Mouse (Mus musculus) ovary, postnatal 14 days (tissue): ENCODE data around the gene Slc35f6.

Experiments
- DNase-seq: peaks from one replicate; pipeline ENCODE4 v3.0.0; 2022; ENCODE audit warnings: low spot score

The Slc35f6 gene

GRCm38 (mm10) chr5:30647815-30648560 lies at the start of gene Slc35f6:
TSS of gene Slc35f6 (plus strand) at chr5:30647933.
- peak; percentile 89 for DNase-seq

DNA sequence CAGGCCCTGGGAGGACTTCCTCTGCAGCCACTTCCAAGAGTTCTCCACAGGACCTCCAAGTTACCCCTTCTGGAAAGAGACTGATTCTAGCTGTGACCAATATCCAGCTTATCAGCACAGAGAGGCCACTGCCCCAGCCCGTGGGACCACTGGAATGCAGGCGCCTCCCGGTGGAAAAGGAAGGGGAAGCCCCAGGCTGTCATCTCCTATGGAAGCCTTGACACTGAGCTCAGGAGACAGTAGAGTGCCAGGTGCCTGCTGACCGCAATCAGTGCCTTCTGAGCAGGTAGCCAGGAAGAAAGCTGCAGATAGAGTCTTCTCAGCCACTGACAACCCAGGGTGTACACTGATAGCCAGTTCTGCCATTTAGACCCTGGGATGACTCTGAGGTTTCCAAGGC lies 46.3 kb upstream of the Slc35f6 start:
- no peak for DNase-seq

DNA sequence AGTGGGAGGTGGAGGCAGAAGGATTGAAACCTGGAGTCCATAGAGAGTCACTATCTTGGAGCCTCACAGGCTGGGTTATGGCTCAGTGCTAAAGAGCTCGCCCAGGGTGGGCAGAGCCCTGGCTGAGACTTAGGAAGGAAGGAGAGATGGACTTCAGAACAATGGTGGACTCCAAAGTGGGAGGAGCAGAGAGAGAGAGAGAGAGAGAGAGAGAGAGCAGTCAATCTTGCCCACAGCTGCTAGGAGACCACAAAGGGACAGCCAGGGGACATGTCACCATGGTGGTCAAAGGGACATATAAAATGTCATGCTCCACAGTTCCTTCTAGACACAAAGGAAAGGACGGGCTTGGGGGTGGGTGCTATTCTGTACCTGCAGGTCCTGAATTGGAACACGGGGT lies 44.5 kb upstream of the Slc35f6 start:
- DNase-seq = no peak

DNA sequence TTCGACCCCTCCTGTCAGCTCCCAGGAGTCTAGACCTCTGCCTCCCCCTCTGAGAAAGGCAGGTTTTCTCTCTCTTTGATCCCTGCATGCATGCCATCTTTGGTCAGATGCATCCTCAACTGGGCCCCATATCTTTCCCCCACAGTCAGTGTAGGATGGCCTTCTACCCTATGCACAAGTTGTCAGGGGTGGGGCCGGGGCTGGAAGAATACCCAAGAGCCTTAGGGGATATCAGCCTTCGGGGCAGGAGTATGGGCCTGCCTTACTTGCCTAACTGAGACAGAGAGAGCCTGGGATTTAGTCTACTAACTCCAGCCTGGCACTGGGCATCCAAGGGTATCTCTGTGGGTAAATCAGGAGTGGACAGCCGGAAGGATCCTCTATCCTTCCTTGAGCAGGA lies 43.8 kb upstream of the Slc35f6 start:
- no peak for DNase-seq

GRCm38 (mm10) chr5:30604769-30605188 lies 43.0 kb upstream of the Slc35f6 start:
- DNase-seq = no peak

DNA sequence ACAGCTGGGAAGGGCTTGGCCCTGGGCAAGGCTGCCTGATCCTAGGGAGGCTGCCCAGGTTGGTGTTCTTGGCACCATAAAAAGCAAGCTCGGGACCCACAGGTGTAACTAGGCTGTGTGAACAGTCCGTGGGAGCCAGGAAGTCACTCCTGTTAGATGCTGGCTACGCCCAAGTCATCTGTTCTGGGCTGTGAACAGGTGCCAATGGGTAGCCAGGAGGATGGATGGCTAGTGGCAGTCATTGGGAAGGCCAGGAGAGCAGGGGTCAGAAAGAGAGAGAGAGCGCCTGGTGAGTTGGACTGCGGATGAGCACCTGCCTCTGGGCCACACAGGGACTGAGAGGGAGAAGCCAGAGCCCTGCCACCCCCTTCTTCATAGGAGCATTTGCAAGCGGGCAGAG lies 42.1 kb upstream of the Slc35f6 start:
- no peak for DNase-seq

DNA sequence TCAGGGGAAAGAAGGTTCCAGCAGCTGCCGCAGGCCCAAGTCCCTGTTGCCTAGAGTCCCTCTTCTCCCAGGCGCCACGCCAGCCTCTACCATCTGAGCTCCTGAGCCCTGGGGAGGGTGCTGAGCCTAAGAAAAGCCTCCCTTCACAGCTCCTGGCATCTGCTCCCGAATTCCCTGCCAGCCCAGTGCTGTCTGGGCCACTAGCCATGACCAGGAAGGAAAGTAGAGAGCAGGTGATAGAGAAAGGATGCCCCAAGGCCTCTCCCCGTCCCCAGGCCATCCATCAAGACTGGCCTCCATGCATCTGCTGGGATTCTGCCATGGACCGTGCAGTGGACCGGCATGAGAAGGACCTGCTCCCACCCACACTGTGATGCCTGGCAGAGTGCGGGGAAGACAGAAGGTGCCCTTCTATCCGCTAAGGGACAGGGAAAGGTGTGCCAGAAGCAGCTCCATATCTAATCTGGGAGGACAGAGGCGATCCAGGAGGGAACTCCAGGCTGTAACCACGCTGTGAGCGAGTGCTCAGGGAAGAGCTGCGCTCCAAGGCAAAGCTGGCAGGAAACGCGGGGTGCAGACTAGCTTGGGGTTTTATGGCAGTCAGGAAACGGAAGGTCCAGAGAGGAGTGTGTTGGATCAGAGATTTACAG lies 41.2 kb upstream of the Slc35f6 start:
- no peak for DNase-seq

GRCm38 (mm10) chr5:30609094-30609493 lies 38.6 kb upstream of the Slc35f6 start:
- DNase-seq = no peak

- no peak for DNase-seq
These were observed 37.7 kb upstream of the Slc35f6 start for GRCm38 (mm10) chr5:30609918-30610645.

DNA sequence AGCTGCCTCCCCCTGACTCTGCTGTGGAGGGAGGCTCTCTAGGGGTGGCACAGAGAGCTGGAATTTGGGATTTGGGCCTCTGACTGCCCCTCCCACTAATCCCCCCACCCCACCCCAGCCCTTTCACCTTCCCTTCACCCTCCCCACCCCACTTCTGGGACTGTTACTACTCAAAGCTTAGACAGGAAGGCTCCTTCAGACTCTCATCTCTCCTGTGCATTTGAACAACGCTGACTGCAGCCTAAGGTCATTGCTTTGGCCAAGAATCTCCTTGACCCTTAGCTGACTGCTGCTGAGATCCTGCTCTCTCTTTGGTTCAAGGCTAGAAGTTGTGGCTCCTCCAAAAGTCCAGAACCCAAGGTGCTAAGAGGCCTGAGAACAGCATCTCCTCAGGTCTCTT lies 36.6 kb upstream of the Slc35f6 start:
- no peak for DNase-seq

GRCm38 (mm10) chr5:30611689-30612088 lies 36.0 kb upstream of the Slc35f6 start:
- no peak for DNase-seq

DNA sequence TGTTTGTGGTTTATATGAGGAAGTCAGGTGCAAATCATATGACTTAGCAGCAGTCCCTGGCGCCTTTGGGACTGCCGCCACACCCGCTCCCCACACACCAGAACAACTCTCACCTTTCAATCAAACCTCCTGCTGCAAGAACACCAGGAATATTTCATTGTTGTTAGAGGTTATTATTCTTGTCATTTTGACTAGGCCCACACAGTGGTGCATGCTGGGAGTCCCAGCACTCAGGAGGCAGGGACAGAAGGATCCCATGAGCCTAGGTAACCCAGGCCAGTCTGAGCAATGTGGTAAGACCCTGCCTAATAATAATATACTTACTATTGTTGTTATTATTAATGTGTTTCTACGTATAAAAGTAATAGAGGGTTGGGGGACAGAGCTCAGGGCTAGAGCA lies 35.2 kb upstream of the Slc35f6 start:
- no peak for DNase-seq

- DNase-seq = no peak
These were observed 34.5 kb upstream of the Slc35f6 start for GRCm38 (mm10) chr5:30613242-30613641.

DNA sequence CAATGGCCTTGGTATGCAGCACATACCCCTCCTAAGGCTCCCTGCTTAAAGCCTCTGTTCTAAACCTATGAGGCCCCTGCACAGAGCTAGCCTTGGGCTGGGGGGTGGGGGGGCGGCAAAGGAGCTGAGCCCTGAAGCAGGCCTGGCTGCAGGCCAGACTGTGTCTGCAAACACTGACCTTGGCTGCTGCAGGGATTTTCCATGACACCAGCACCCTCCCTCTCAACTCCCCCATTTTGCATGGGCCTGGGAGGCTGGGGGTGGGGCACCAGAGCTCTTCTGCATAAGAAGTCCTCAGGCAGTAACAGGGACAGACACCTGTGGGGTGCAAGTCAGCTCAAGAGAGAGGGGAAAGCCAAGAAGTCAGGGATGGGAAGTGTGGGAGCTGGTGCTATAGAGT lies 33.5 kb upstream of the Slc35f6 start:
- DNase-seq = peak; percentile 54

DNA sequence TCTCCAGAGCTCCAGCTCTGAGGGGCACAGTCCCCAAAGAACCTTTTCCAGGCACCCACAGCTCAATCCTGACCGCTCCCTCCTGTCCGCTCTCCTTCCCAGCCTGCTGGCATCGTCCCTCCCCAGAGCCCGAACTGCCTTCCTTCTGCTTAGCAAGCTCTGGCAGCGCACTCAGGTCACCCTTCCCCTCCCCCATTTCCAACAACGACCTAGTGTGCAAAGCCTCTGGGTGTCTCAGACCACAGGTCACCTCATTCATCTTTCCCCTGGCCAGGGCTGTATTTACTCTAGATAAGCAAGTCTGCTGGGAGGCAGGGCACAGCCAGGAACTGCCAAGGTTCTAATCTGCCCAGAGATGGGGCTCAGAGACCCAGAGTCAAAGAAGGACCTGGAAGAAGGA lies 32.3 kb upstream of the Slc35f6 start:
- no peak for DNase-seq

- DNase-seq = no peak
These were observed 31.9 kb upstream of the Slc35f6 start for GRCm38 (mm10) chr5:30615819-30616218.

DNA sequence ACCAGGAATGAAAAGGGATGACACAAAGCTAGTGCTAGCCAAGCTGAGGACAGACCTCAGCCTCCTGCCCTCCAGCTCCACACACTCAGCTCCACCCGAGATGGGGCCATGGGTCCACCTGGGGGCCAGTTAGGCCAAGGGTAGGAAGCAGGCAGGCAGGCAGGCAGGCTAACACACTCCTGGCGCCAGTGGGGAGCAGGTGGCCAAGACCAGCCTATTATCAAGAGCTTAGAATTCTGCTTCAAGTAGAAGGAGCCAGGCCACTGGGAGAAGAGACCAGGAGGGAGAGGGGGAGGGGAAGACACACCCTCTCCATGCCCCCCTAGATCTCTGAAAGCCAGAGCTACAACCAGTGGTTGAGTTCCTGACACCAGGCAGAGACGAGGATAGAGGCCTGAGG lies 31.1 kb upstream of the Slc35f6 start:
- no peak for DNase-seq

DNA sequence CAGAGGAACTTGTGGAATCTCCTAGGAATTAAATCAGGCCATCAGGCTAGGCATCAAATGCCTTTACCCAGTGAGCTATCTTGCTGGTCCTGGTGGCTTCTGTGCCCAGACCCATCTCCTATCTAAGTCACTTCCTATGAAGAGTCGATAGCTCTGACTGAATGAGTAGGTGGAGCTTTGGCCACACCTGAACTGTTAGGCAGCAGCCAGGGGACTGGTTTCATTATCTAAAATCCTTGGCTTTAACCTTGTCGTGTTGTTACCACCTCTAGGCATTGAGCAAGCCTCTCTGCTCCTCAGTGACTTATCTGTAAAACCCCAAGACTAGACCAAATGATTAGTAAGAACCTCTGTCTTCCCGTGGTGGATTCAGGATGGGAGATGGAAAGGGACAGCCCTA lies 30.4 kb upstream of the Slc35f6 start:
- DNase-seq = no peak

- no peak for DNase-seq
These were observed 29.9 kb upstream of the Slc35f6 start for GRCm38 (mm10) chr5:30617851-30618250.

DNA sequence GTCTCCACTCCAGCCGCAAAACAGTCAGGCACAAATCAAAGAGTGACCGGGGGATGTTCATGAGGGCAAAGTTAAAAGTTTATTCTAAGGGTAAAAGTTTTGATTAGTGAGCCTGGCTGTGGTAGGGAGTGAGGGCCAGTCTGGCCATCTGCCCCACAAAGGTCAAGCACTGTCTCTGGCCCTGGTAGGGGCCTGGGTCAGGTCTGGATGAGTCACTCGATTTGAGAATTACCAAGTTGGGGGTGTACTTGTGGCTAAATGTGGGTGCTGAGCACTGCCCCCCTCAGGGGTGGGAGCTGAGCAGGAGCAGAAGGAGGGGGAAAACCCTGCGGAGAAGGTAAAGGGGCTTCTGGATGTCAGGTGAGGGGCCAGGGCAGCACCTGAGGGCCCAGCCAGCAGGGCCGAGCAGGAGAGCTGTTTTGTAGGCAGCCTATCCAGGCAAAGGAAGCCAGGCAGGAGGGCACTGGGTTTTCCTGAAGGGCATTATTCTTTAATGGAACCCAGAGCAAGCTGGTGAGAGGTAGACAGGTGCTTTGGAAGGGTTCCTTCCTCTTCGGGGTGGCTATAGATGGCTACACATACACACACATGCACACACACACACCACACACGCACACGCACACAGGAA lies 29.2 kb upstream of the Slc35f6 start:
- DNase-seq = no peak

- DNase-seq = no peak
These were observed 28.5 kb upstream of the Slc35f6 start for GRCm38 (mm10) chr5:30619211-30619610.

GRCm38 (mm10) chr5:30620567-30620966 lies 27.2 kb upstream of the Slc35f6 start:
- DNase-seq = no peak
